Mouse (Mus musculus) heart, postnatal 0 days (tissue): ENCODE measurements around the gene Poln. TPM values are rescaled to one million over a fixed set of nuclear protein-coding genes. Genes with fewer than 3 reads are reported as not detected.

Experiments
- ATAC-seq: fragments of 200-750 bp; cut with Nextera tagmentation; 2 replicates; pipeline ENCODE4 v1.8.0; 2017; ENCODE audit warnings: low read depth, moderate number of reproducible peaks, moderate library complexity; ENCODE audit not compliant: insufficient read depth
- DNase-seq: peaks from one replicate; pipeline ENCODE4 v3.0.0-alpha.2; 2016; ENCODE audit warnings: low spot score
- H3K27ac ChIP-seq: fragments of 300-500 bp; sonication (generic); 2 replicates; pipeline ENCODE4 v1.5.1; 2014; ENCODE audit warnings: low read depth, mild to moderate bottlenecking
- H3K27me3 ChIP-seq: fragments of 300-500 bp; sonication (generic); 2 replicates; pipeline ENCODE4 v1.6.1; 2014; ENCODE audit warnings: low read length, mixed read lengths; ENCODE audit not compliant: control insufficient read depth, insufficient read depth
- H3K36me3 ChIP-seq: fragments of 300-500 bp; sonication (generic); replicated peaks from 2 replicates; pipeline ENCODE4 v1.6.1; 2014; ENCODE audit warnings: low read length, mixed read lengths; ENCODE audit not compliant: control insufficient read depth, insufficient read depth
- H3K4me1 ChIP-seq: fragments of 300-500 bp; sonication (generic); 2 replicates; pipeline ENCODE4 v1.6.1; 2014; ENCODE audit warnings: antibody characterized with exemption; ENCODE audit not compliant: control insufficient read depth, insufficient read depth
- H3K4me2 ChIP-seq: fragments of 300-500 bp; sonication (generic); 2 replicates; pipeline ENCODE4 v1.6.1; 2014; ENCODE audit warnings: low read depth, mild to moderate bottlenecking, low read length, moderate library complexity
- H3K4me3 ChIP-seq: fragments of 300-500 bp; sonication (generic); 2 replicates; pipeline ENCODE4 v1.5.1; 2014; ENCODE audit warnings: low read depth, low read length
- H3K9ac ChIP-seq: fragments of 300-500 bp; sonication (generic); replicated peaks from 2 replicates; pipeline ENCODE4 v1.6.1; 2014; ENCODE audit warnings: low read depth, low read length, mixed read lengths
- H3K9me3 ChIP-seq: fragments of 300-500 bp; sonication (generic); replicated peaks from 2 replicates; pipeline ENCODE4 v1.6.1; 2016; ENCODE audit warnings: low read length; ENCODE audit not compliant: control insufficient read depth
- CTCF ChIP-seq: IDR thresholded peaks from 2 replicates; pipeline ENCODE4 v1.5.1; 2016; ENCODE audit warnings: antibody characterized with exemption, control low read depth, low read depth
- EP300 ChIP-seq: IDR thresholded peaks from 2 replicates; pipeline ENCODE4 v1.6.1; 2016; ENCODE audit warnings: antibody characterized with exemption, low read depth
- WGBS: fragments of 180-500 bp; shearing (Covaris S2); extraction: QIAGEN DNeasy Blood & Tissue Kit; methylation state at CpG from one replicate; pipeline ENCODE4 v1.1.7; 2014; 5-methylcytosine and 5-hydroxymethylcytosine counted together
- polyA plus RNA-seq: library from polyadenylated mRNA; unstranded; fragments of >200 nt; fragmentation: Nextera tagmentation; extraction: Ambion mirVana; gene quantifications from 2 replicates; pipeline ENCODE4 v1.2.1, GENCODE M21; 2015
- total RNA-seq: library from RNA; depleted of rRNA; stranded (reverse); fragments of >200 nt; gene quantifications from 2 replicates; pipeline ENCODE4 v1.2.3, GENCODE M21; 2014; ENCODE audit warnings: low replicate concordance

Poln gene
- total and polyA plus RNA-seq, 2 experiments from 2014 or later: 1.3 TPM; not detected in 1

- H3K27me3 ChIP-seq: no peaks in the 10 kb centered on the region
- WGBS: 10% methylated on average over 1 of the region's 1 CpGs
- H3K36me3 ChIP-seq: no peaks in the 10 kb centered on the region
- no peak for TF ChIP-seq EP300
- TF ChIP-seq CTCF: peak; percentile 94
- H3K27ac ChIP-seq: no peak overlapping the region
- DNase-seq (peak; percentile 88), ATAC-seq (peak; percentile 67)
- no peak overlapping the region for H3K4me3 ChIP-seq
- peaks cover 31% of the 10 kb centered on the region for H3K4me1 ChIP-seq
- H3K4me2 ChIP-seq: no peak overlapping the region
- H3K9me3 ChIP-seq: no peaks in the 10 kb centered on the region
- H3K9ac ChIP-seq: no peak overlapping the region
These were observed 41.0 kb upstream of the Poln start for GRCm38 (mm10) chr5:34210279-34210678.

- no peak overlapping the region for H3K4me3 ChIP-seq
- no peak for ATAC-seq
- 61% methylated on average over 3 of the region's 3 CpGs for WGBS
These were observed 38.3 kb upstream of the Poln start for GRCm38 (mm10) chr5:34207503-34207902.

GRCm38 (mm10) chr5:34205788-34206187, 36.5 kb upstream of the Poln start:
- Histone ChIP-seq H3K36me3 (no peaks in the 10 kb centered on the region), H3K4me2 (no peak overlapping the region), H3K4me3 (no peak overlapping the region), H3K9ac (no peak overlapping the region), H3K4me1 (peaks cover 24% of the 10 kb centered on the region), H3K27ac (peak overlapping the region; percentile 50; the same call in 1 of the 2 replicates), H3K9me3 (no peaks in the 10 kb centered on the region), H3K27me3 (no peaks in the 10 kb centered on the region)
- WGBS: 11% methylated on average over 2 of the region's 2 CpGs
- DNase-seq (no peak), ATAC-seq (peak; percentile 66)
- TF ChIP-seq CTCF: no peak; the same call in 1 of the 2 replicates
- 0 out of 2 replicates have a peak, but pooled peaks have one; percentile 19 for TF ChIP-seq EP300

More at GRCm38 (mm10) chr5:34207503-34207902, 38.3 kb upstream of the Poln start:
- Histone ChIP-seq H3K9me3 (no peaks in the 10 kb centered on the region), H3K27me3 (no peaks in the 10 kb centered on the region), H3K27ac (no peak overlapping the region; the same call in 1 of the 2 replicates), H3K36me3 (no peaks in the 10 kb centered on the region), H3K4me2 (no peak overlapping the region), H3K4me1 (peaks cover 14% of the 10 kb centered on the region), H3K9ac (no peak overlapping the region)
- no peak for DNase-seq
- TF ChIP-seq CTCF: no peak
- TF ChIP-seq EP300: no peak

- WGBS: 72% methylated on average over 2 of the region's 2 CpGs
- H3K27me3 ChIP-seq: no peaks in the 10 kb centered on the region
- H3K9me3 ChIP-seq: no peaks in the 10 kb centered on the region
- DNase-seq (no peak), ATAC-seq (no peak)
- no peak overlapping the region for H3K4me2 ChIP-seq
- H3K36me3 ChIP-seq: no peaks in the 10 kb centered on the region
- H3K4me1 ChIP-seq: peaks cover 24% of the 10 kb centered on the region
- no peak overlapping the region for H3K27ac ChIP-seq
- no peak overlapping the region for H3K9ac ChIP-seq
- TF ChIP-seq EP300 (no peak), CTCF (no peak)
- H3K4me3 ChIP-seq: no peak overlapping the region
These were observed 35.7 kb upstream of the Poln start for GRCm38 (mm10) chr5:34204911-34205310.

GRCm38 (mm10) chr5:34202006-34202405, 32.8 kb upstream of the Poln start:
- no peaks in the 10 kb centered on the region for H3K27me3 ChIP-seq
- TF ChIP-seq EP300: no peak
- TF ChIP-seq CTCF: no peak
- no peak for ATAC-seq
- no peaks in the 10 kb centered on the region for H3K9me3 ChIP-seq
- H3K36me3 ChIP-seq: no peaks in the 10 kb centered on the region
- H3K4me3 ChIP-seq: no peak overlapping the region
- WGBS: 25% methylated on average over 4 of the region's 4 CpGs
- peaks cover 24% of the 10 kb centered on the region for H3K4me1 ChIP-seq
- no peak overlapping the region for H3K27ac ChIP-seq
- DNase-seq: no peak
- no peak overlapping the region for H3K9ac ChIP-seq
- no peak overlapping the region for H3K4me2 ChIP-seq

- no peak overlapping the region for H3K9ac ChIP-seq
- no peak overlapping the region for H3K4me2 ChIP-seq
- no peaks in the 10 kb centered on the region for H3K27me3 ChIP-seq
- no peaks in the 10 kb centered on the region for H3K36me3 ChIP-seq
- DNase-seq (no peak), ATAC-seq (peak; percentile 74)
- TF ChIP-seq CTCF (peak; percentile 43), EP300 (no peak)
- 52% methylated on average over 2 of the region's 2 CpGs for WGBS
- no peak overlapping the region for H3K27ac ChIP-seq
- H3K4me3 ChIP-seq: no peak overlapping the region
- H3K9me3 ChIP-seq: no peaks in the 10 kb centered on the region
- H3K4me1 ChIP-seq: peaks cover 21% of the 10 kb centered on the region
These were observed 32.1 kb upstream of the Poln start for GRCm38 (mm10) chr5:34201396-34201795.
